In the genomic region with DNA sequence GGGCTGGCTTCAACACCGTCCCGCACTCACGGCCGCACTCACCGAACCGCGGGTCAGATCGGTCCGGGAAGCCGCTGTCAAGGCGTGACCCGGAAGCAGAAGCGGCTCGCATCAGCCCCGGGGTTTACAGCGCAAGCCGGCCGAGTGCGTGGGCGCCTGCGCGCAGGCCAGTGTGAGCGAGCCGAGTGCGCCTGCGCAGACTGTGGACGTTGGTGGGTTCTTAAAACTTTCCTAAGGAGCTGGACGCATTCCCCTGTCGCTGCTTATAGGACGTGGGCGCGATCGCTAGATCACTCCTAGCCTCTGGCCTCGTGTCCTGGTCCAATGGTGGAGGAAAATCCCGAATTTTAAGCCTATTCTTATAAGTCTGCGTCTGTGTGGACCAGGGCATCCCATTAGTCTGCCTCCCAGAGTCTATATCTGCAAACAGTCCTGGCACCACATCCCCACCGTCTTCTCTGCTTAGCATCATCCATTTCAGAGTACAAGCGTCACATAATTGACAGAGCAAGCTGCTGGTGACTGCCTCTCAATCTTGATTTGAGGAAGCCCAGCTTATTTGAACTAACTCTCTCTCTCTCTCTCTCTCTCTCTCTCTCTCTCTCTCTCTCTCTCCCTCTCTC, we compare ENCODE assay signal across 8 mouse cellular contexts. TPM values are rescaled to one million over a fixed set of nuclear protein-coding genes. Genes with fewer than 3 reads are reported as not detected.
DNase-seq lines count a peak whose midpoint lies in the region; ATAC-seq and TF ChIP-seq lines count a peak whose summit lies in the region.

No protein-coding gene starts in this region.

- TF ChIP-seq CTCF in bone marrow macrophage, adult 2 months (IDR thresholded peaks at IDR 0.05; ENCODE audit: low read depth, low read length): no peak
- no peak for TF ChIP-seq CTCF in embryonic fibroblast, embryonic 13.5 days (IDR thresholded peaks at IDR 0.05; ENCODE audit: borderline replicate concordance, insufficient read depth, low read length)

- peak overlapping the region; percentile 34 for H3K27ac ChIP-seq in bone marrow macrophage, adult 2 months (ENCODE audit: insufficient read depth, low read depth, low read length)
- H3K27ac ChIP-seq in embryonic fibroblast, embryonic 13.5 days (ENCODE audit: insufficient read depth, low read length): peak overlapping the region; percentile 35
- peak overlapping the region; percentile 95 for H3K27ac ChIP-seq in heart, embryonic 10.5 days
- H3K27ac ChIP-seq in kidney, embryonic 15.5 days: peak overlapping the region; percentile 84

- H3K9me3 ChIP-seq in heart, embryonic 10.5 days: no peaks in the 10 kb centered on the region
- no peaks in the 10 kb centered on the region for H3K9me3 ChIP-seq in kidney, embryonic 15.5 days (replicated peaks)

- DNase-seq in A20 (ENCODE audit: low read depth, low spot score) (peak; percentile 94), liver (peak; percentile 92)
- peak; percentile 96 for DNase-seq in heart, embryonic 10.5 days (ENCODE audit: low spot score)
- DNase-seq in spleen, postnatal 4 days (ENCODE audit: low spot score in 2 of 2): peak; percentile 90 to 97

- ATAC-seq in kidney, embryonic 15.5 days (replicated peaks; ENCODE audit: low FRiP score): peak; percentile 95
- ATAC-seq in monocyte, adult 5-6 weeks (replicated peaks; ENCODE audit: insufficient number of reproducible peaks, low FRiP score, low TSS enrichment, poor library complexity, severe bottlenecking): peak; percentile 90

- no peaks in the 10 kb centered on the region for H3K27me3 ChIP-seq in heart, embryonic 10.5 days (ENCODE audit: insufficient read depth, poor library complexity, severe bottlenecking)
- H3K27me3 ChIP-seq in kidney, embryonic 15.5 days: no peaks in the 10 kb centered on the region

- peak overlapping the region; percentile 76 for H3K4me3 ChIP-seq in bone marrow macrophage, adult 2 months (ENCODE audit: insufficient read depth, low read length)
- H3K4me3 ChIP-seq in embryonic fibroblast, embryonic 13.5 days (ENCODE audit: insufficient read depth, low read length): peak overlapping the region; percentile 85
- peak overlapping the region; percentile 100 for H3K4me3 ChIP-seq in heart, embryonic 10.5 days
- H3K4me3 ChIP-seq in kidney, embryonic 15.5 days (replicated peaks): peak overlapping the region; percentile 84

- WGBS in heart, embryonic 10.5 days: under 1% methylated on average over 38 of the region's 38 CpGs
- WGBS in kidney, embryonic 15.5 days: 1% methylated on average over 38 of the region's 38 CpGs

- H3K36me3 ChIP-seq in heart, embryonic 10.5 days: peaks cover 18% of the 10 kb centered on the region
- peaks cover 14% of the 10 kb centered on the region for H3K36me3 ChIP-seq in kidney, embryonic 15.5 days

- H3K4me1 ChIP-seq in bone marrow macrophage, adult 2 months (ENCODE audit: control insufficient read depth, insufficient read depth, low read length): peaks cover 5% of the 10 kb centered on the region; the same call in 1 of the 2 replicates
- H3K4me1 ChIP-seq in embryonic fibroblast, embryonic 13.5 days (ENCODE audit: control insufficient read depth, insufficient read depth, low read length): peaks cover 2% of the 10 kb centered on the region; the same call in 1 of the 2 replicates
- H3K4me1 ChIP-seq in heart, embryonic 10.5 days: peaks cover 25% of the 10 kb centered on the region
- peaks cover 21% of the 10 kb centered on the region for H3K4me1 ChIP-seq in kidney, embryonic 15.5 days

- H3K4me2 ChIP-seq in kidney, embryonic 15.5 days: peak overlapping the region; percentile 86

- TF ChIP-seq POLR2A in bone marrow macrophage, adult 2 months (IDR thresholded peaks at IDR 0.05; ENCODE audit: borderline replicate concordance, low read depth, low read length): no peak
- TF ChIP-seq POLR2A in embryonic fibroblast, embryonic 13.5 days (IDR thresholded peaks at IDR 0.05; ENCODE audit: low read depth, low read length): peak; percentile 80

- H3K9ac ChIP-seq in kidney, embryonic 15.5 days: peak overlapping the region; percentile 93

RNA-seq across cellular contexts. Expression of gene Asb8, which starts 19.8 kb away (rescaled TPM):
- 28.2 and 33.5 TPM in 2 replicates for polyA plus RNA-seq in bone marrow macrophage, adult 2 months (2012; ENCODE audit: insufficient read depth, insufficient read length, missing spikeins)
- 26.8 and 31.5 TPM in 2 replicates for polyA plus RNA-seq in embryonic fibroblast, embryonic 13.5 days (2011; ENCODE audit: insufficient read length, low read depth, missing spikeins)
- polyA plus RNA-seq in heart, embryonic 10.5 days (2016; fragmentation: Nextera tagmentation; extraction: Ambion mirVana): 54.9 and 77.1 TPM in 2 replicates
- 46.2 and 47.4 TPM in 2 replicates for polyA plus RNA-seq in kidney, embryonic 15.5 days (2015; fragmentation: Nextera tagmentation; extraction: Ambion mirVana)
- 21.4 to 28.3 TPM (median 21.7 TPM) in 3 replicates for total RNA-seq in monocyte, adult 5-6 weeks (2017)

RNA-seq across cellular contexts. Expression of gene Ccdc184, which starts 21.3 kb away (rescaled TPM):
- not detected in 2 replicates for polyA plus RNA-seq in bone marrow macrophage, adult 2 months (2012; ENCODE audit: insufficient read depth, insufficient read length, missing spikeins)
- polyA plus RNA-seq in embryonic fibroblast, embryonic 13.5 days (2011; ENCODE audit: insufficient read length, low read depth, missing spikeins): 0.18 and 0.22 TPM in 2 replicates
- polyA plus RNA-seq in heart, embryonic 10.5 days (2016; fragmentation: Nextera tagmentation; extraction: Ambion mirVana): 0.58 and 0.85 TPM in 2 replicates
- polyA plus RNA-seq in kidney, embryonic 15.5 days (2015; fragmentation: Nextera tagmentation; extraction: Ambion mirVana): 0.99 and 1.6 TPM in 2 replicates
- not detected in 3 replicates for total RNA-seq in monocyte, adult 5-6 weeks (2017)

RNA-seq across cellular contexts. Expression of gene Olfr288, which starts 49.7 kb away (rescaled TPM):
- not detected in 2 replicates for polyA plus RNA-seq in bone marrow macrophage, adult 2 months (2012; ENCODE audit: insufficient read depth, insufficient read length, missing spikeins)
- not detected in 2 replicates for polyA plus RNA-seq in embryonic fibroblast, embryonic 13.5 days (2011; ENCODE audit: insufficient read length, low read depth, missing spikeins)
- polyA plus RNA-seq in heart, embryonic 10.5 days (2016; fragmentation: Nextera tagmentation; extraction: Ambion mirVana): not detected in 2 replicates
- polyA plus RNA-seq in kidney, embryonic 15.5 days (2015; fragmentation: Nextera tagmentation; extraction: Ambion mirVana): not detected in 2 replicates
- total RNA-seq in monocyte, adult 5-6 weeks (2017): not detected in 3 replicates

RNA-seq across cellular contexts. Expression of gene Senp1, which starts 52.1 kb away (rescaled TPM):
- 16.7 and 18.7 TPM in 2 replicates for polyA plus RNA-seq in bone marrow macrophage, adult 2 months (2012; ENCODE audit: insufficient read depth, insufficient read length, missing spikeins)
- 23.3 and 30.6 TPM in 2 replicates for polyA plus RNA-seq in embryonic fibroblast, embryonic 13.5 days (2011; ENCODE audit: insufficient read length, low read depth, missing spikeins)
- polyA plus RNA-seq in heart, embryonic 10.5 days (2016; fragmentation: Nextera tagmentation; extraction: Ambion mirVana): 26.8 and 30.5 TPM in 2 replicates
- polyA plus RNA-seq in kidney, embryonic 15.5 days (2015; fragmentation: Nextera tagmentation; extraction: Ambion mirVana): 34.0 and 34.3 TPM in 2 replicates
- 39.4 to 66.2 TPM (median 59.8 TPM) in 3 replicates for total RNA-seq in monocyte, adult 5-6 weeks (2017)

RNA-seq across cellular contexts. Expression of gene Pfkm, which starts 53.3 kb away (rescaled TPM):
- 11.0 and 13.1 TPM in 2 replicates for polyA plus RNA-seq in bone marrow macrophage, adult 2 months (2012; ENCODE audit: insufficient read depth, insufficient read length, missing spikeins)
- 20.6 and 24.4 TPM in 2 replicates for polyA plus RNA-seq in embryonic fibroblast, embryonic 13.5 days (2011; ENCODE audit: insufficient read length, low read depth, missing spikeins)
- polyA plus RNA-seq in heart, embryonic 10.5 days (2016; fragmentation: Nextera tagmentation; extraction: Ambion mirVana): 47.1 and 67.5 TPM in 2 replicates
- polyA plus RNA-seq in kidney, embryonic 15.5 days (2015; fragmentation: Nextera tagmentation; extraction: Ambion mirVana): 38.7 and 44.6 TPM in 2 replicates
- 2.6 to 3.4 TPM (median 3.3 TPM) in 3 replicates for total RNA-seq in monocyte, adult 5-6 weeks (2017)

Comparison
In these comparisons a context has a peak if more than half of its experiments do, and no peak if none do; other contexts are left out.
1. Peak in every context shown above with its lines: DNase-seq, ATAC-seq, H3K4me3 ChIP-seq and H3K27ac ChIP-seq.
2. H3K27ac ChIP-seq: peak in every context shown above with its lines; median percentile 95 in heart, embryonic 10.5 days; 84 in kidney, embryonic 15.5 days; 35 in embryonic fibroblast, embryonic 13.5 days; 34 in bone marrow macrophage, adult 2 months.